Mouse (Mus musculus): Measurements from ENCODE around the gene Spef2.

The Spef2 gene

GRCm38 (mm10) chr15:9533356-9533902 is 215.2 kb downstream of the Spef2 start:
- DNase-seq: no peak

GRCm38 (mm10) chr15:9530076-9530475 is 218.6 kb downstream of the Spef2 start, which contains the start of gene Il7r:
Gene Il7r (minus strand): TSS chr15:9530176.
- DNase-seq: no peak

- no peak for DNase-seq
Observed at GRCm38 (mm10) chr15:9529646-9530045, 219.0 kb downstream of the Spef2 start.

Measured in layer of hippocampus, adult 9-11 months (tissue).